Mouse (Mus musculus) C2C12 (cell line): ENCODE results near the gene Nab2.

Experiments
- CTCF ChIP-seq: IDR thresholded peaks from one replicate; pipeline ENCODE4 v1.5.1; 2011; ENCODE audit not compliant: control insufficient read depth, insufficient read depth, insufficient read length
- USF1 ChIP-seq: IDR thresholded peaks from one replicate; pipeline ENCODE4 v1.6.1; 2011; ENCODE audit warnings: low read depth, mild to moderate bottlenecking, control low read depth, moderate library complexity

DNA sequence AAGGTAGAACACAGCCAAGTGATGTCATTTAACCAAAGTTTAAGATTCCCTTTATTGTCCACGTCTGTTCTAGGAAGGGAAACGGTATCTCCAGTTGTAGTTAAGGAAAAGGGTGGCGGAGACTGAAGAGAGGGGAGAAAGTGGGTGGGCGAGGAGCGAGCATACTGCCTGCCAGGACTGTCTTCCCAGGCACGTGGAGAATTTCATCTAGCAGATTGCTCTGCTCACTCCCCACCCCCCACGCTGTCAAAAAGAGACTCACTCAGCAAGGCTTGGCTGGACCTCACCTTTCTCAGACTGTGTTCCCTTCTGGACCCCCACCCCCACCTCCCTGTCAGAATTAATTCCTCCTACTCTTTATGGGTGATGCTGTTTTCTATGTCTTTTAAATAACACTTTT lies 802 bp upstream of the Nab2 start:
- no peak for TF ChIP-seq CTCF
- TF ChIP-seq USF1 = no peak
